Mouse (Mus musculus): ENCODE measurements at regions not wholly inside any gene's neighbourhood (a gene's known extent, or its start where the extent isn't known, plus 50 kb on each side); places are given as distances from the start of the nearest gene placed in this dataset.

- no peak for DNase-seq
Measured at GRCm38 (mm10) chr19:53442756-53443654, 52.6 kb upstream of the Smndc1 start.

GRCm38 (mm10) chr19:53442132-53442610, 51.8 kb upstream of the Smndc1 start:
- DNase-seq: no peak

- DNase-seq: no peak
Measured at GRCm38 (mm10) chr19:53441449-53442131, 51.2 kb upstream of the Smndc1 start.

GRCm38 (mm10) chr19:53440327-53441055, 50.1 kb upstream of the Smndc1 start:
- no peak for DNase-seq
